ENCODE assay signal across 23 mouse cellular contexts in the genomic region with DNA sequence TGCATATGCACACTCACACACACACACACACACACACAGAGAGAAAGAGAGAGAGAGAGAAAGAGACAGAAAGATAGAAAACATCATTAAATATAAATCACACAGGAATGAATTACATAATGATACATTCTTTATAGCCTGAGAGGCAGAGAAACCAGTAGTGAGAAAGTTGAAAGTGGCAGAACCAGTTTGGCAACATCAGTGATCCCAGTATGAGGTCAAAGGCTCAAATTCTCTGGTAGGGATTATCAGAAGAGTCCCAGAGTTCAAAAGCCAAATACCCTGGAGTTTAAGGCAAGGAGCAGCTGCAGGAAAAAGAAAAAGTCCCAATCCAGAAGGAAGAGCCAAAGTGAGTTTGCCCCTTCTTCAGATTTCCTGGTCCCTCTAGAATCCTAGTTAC. TPM values are rescaled to one million over a fixed set of nuclear protein-coding genes. Genes with fewer than 3 reads are reported as not detected.
DNase-seq lines count a peak whose midpoint lies in the region; ATAC-seq and TF ChIP-seq lines count a peak whose summit lies in the region.
"Had no signal": no experiment of that assay in that cellular context is flagged by ENCODE, and none has a peak within 500 bp of the region (broad histone marks: within the 10 kb centered on the region; RNA-seq: fewer than 3 reads in every experiment).

No protein-coding gene starts in this region.

- no peaks in the 10 kb centered on the region; the same call in 1 of the 2 replicates for H3K9me3 ChIP-seq in embryonic facial prominence, embryonic 14.5 days (ENCODE audit: control insufficient read depth, low read length)
- no peaks in the 10 kb centered on the region for H3K9me3 ChIP-seq in embryonic facial prominence, embryonic 10.5 days
- H3K9me3 ChIP-seq in lung, embryonic 14.5 days (ENCODE audit: low read depth, low read length) = no peaks in the 10 kb centered on the region
- H3K9me3 ChIP-seq: forebrain, embryonic 15.5 days; heart, embryonic 12.5 days; limb, embryonic 13.5 days; megakaryocyte, embryonic 14.5 days had no signal

- TF ChIP-seq CTCF in lung, embryonic 14.5 days (IDR thresholded peaks at IDR 0.05; ENCODE audit: low read depth) = no peak
- TF ChIP-seq CTCF in lung, adult 2 months (IDR thresholded peaks at IDR 0.05; ENCODE audit: insufficient read depth, low read length) = no peak

- no peaks in the 10 kb centered on the region for H3K4me1 ChIP-seq in embryonic facial prominence, embryonic 14.5 days (ENCODE audit: control insufficient read depth, insufficient read depth, low read length)
- H3K4me1 ChIP-seq in embryonic facial prominence, embryonic 10.5 days = no peaks in the 10 kb centered on the region
- H3K4me1 ChIP-seq in lung, embryonic 14.5 days (ENCODE audit: insufficient read depth) = no peaks in the 10 kb centered on the region
- H3K4me1 ChIP-seq in lung, adult 2 months (ENCODE audit: control insufficient read depth, insufficient read depth, low read length) = no peaks in the 10 kb centered on the region
- H3K4me1 ChIP-seq: forebrain, embryonic 15.5 days; limb, embryonic 13.5 days had no signal

- H3K27ac ChIP-seq in embryonic facial prominence, embryonic 14.5 days (replicated peaks; ENCODE audit: low read depth, low read length) = no peak overlapping the region
- no peak overlapping the region for H3K27ac ChIP-seq in embryonic facial prominence, embryonic 10.5 days (replicated peaks)
- H3K27ac ChIP-seq in lung, embryonic 14.5 days (ENCODE audit: low read depth) = no peak overlapping the region
- H3K27ac ChIP-seq: forebrain, embryonic 15.5 days; limb, embryonic 13.5 days had no signal

- peaks cover 65% of the 10 kb centered on the region for H3K36me3 ChIP-seq in embryonic facial prominence, embryonic 14.5 days (ENCODE audit: control insufficient read depth, insufficient read depth, low read length)
- H3K36me3 ChIP-seq in embryonic facial prominence, embryonic 10.5 days (replicated peaks) = peaks cover 90% of the 10 kb centered on the region
- peaks cover 45% of the 10 kb centered on the region for H3K36me3 ChIP-seq in lung, embryonic 14.5 days (ENCODE audit: insufficient read depth)

- peak; percentile 7 for DNase-seq in embryonic facial prominence, embryonic 14.5 days (ENCODE audit: low spot score)
- DNase-seq in embryonic facial prominence, embryonic 10.5 days (ENCODE audit: low spot score) = no peak
- peak; percentile 3 for DNase-seq in lung, embryonic 14.5 days
- DNase-seq in lung, adult 2 months = no peak
- peak; percentile 61 for DNase-seq in gonadal fat pad, adult 2 months (ENCODE audit: low read depth)
- peak; percentile 72 for DNase-seq in lung, postnatal 36 days
- DNase-seq in embryo, embryonic 9.5 days (ENCODE audit: extremely low spot score) = no peak
- DNase-seq in gastrocnemius, postnatal 4 days (ENCODE audit: low spot score in 2 of 2) = no peak
- DNase-seq: adrenal gland, adult 2 months; cerebellum, adult 11 months; cerebellum, postnatal 25 days; thymus, adult 2 months had no signal

- no peak for TF ChIP-seq POLR2A in lung, adult 2 months (IDR thresholded peaks at IDR 0.05; ENCODE audit: borderline replicate concordance, extremely low read depth, low read depth, low read length)

- no peak overlapping the region for H3K9ac ChIP-seq in embryonic facial prominence, embryonic 14.5 days (ENCODE audit: low read depth, low read length)
- no peak overlapping the region for H3K9ac ChIP-seq in lung, embryonic 14.5 days
- H3K9ac ChIP-seq: forebrain, embryonic 15.5 days; heart, embryonic 12.5 days; limb, embryonic 13.5 days had no signal

- no peaks in the 10 kb centered on the region for H3K27me3 ChIP-seq in embryonic facial prominence, embryonic 14.5 days (replicated peaks; ENCODE audit: control insufficient read depth, insufficient read depth, low read length)
- no peaks in the 10 kb centered on the region for H3K27me3 ChIP-seq in embryonic facial prominence, embryonic 10.5 days (replicated peaks; ENCODE audit: low read depth, poor library complexity, severe bottlenecking)
- no peaks in the 10 kb centered on the region for H3K27me3 ChIP-seq in lung, embryonic 14.5 days (ENCODE audit: insufficient read depth, low read length)
- H3K27me3 ChIP-seq: forebrain, embryonic 15.5 days; heart, embryonic 12.5 days; limb, embryonic 13.5 days; megakaryocyte, embryonic 14.5 days had no signal

- no peak overlapping the region for H3K4me2 ChIP-seq in embryonic facial prominence, embryonic 14.5 days (ENCODE audit: low read depth, low read length)
- no peak overlapping the region for H3K4me2 ChIP-seq in lung, embryonic 14.5 days
- H3K4me2 ChIP-seq: forebrain, embryonic 15.5 days; heart, embryonic 12.5 days; limb, embryonic 13.5 days had no signal

- ATAC-seq in embryonic facial prominence, embryonic 14.5 days (ENCODE audit: low read depth) = no peak
- ATAC-seq in lung, embryonic 14.5 days (ENCODE audit: insufficient read depth) = no peak
- ATAC-seq: CD4-positive, CD25-positive, alpha-beta regulatory T cell, adult 4 months; forebrain, embryonic 15.5 days; inflammation-experienced regulatory T-cells, adult 6 months; midbrain, embryonic 16.5 days had no signal

- H3K4me3 ChIP-seq in embryonic facial prominence, embryonic 14.5 days (ENCODE audit: low read depth, low read length) = no peak overlapping the region
- no peak overlapping the region for H3K4me3 ChIP-seq in embryonic facial prominence, embryonic 10.5 days
- H3K4me3 ChIP-seq in lung, embryonic 14.5 days (ENCODE audit: low read depth, low read length) = no peak overlapping the region
- H3K4me3 ChIP-seq in lung, adult 2 months (replicated peaks; ENCODE audit: extremely low read depth, low read depth, low read length) = no peak overlapping the region
- H3K4me3 ChIP-seq: erythroblast, embryonic 14.5 days; forebrain, embryonic 15.5 days; heart, embryonic 12.5 days; limb, embryonic 13.5 days; megakaryocyte, embryonic 14.5 days had no signal

RNA-seq across cellular contexts. Expression of a gene that starts 10.4 kb away (rescaled TPM):
- 19.3 and 20.3 TPM in 2 replicates for polyA plus RNA-seq in embryonic facial prominence, embryonic 14.5 days (2014; fragmentation: Nextera tagmentation; extraction: Ambion mirVana)
- polyA plus RNA-seq in embryonic facial prominence, embryonic 10.5 days (2016; fragmentation: Nextera tagmentation; extraction: Ambion mirVana) = 22.8 and 23.0 TPM in 2 replicates
- 19.3 and 20.8 TPM in 2 replicates for polyA plus RNA-seq in lung, embryonic 14.5 days (2014; fragmentation: Nextera tagmentation; extraction: Ambion mirVana)
- polyA plus RNA-seq in lung, adult 2 months (2012; rRNA removed) = 4.1 and 7.6 TPM in 2 replicates
- 5.9 and 6.6 TPM in 2 replicates for polyA plus RNA-seq in gonadal fat pad, adult 2 months (2012; rRNA removed)
- total RNA-seq in gastrocnemius, postnatal 4 days (2021) = 10 to 100 TPM; 10.3 to 13.4 TPM

RNA-seq across cellular contexts. Expression of a gene that starts 35.8 kb away (rescaled TPM):
- polyA plus RNA-seq in embryonic facial prominence, embryonic 14.5 days (2014; fragmentation: Nextera tagmentation; extraction: Ambion mirVana) = 0.52 and 1.3 TPM in 2 replicates
- polyA plus RNA-seq in embryonic facial prominence, embryonic 10.5 days (2016; fragmentation: Nextera tagmentation; extraction: Ambion mirVana) = 0.04 and 0.07 TPM in 2 replicates
- 0.09 and 0.32 TPM in 2 replicates for polyA plus RNA-seq in lung, embryonic 14.5 days (2014; fragmentation: Nextera tagmentation; extraction: Ambion mirVana)
- polyA plus RNA-seq in lung, adult 2 months (2012; rRNA removed) = 1.7 and 2.8 TPM in 2 replicates
- 0.41 and 1.1 TPM in 2 replicates for polyA plus RNA-seq in gonadal fat pad, adult 2 months (2012; rRNA removed)
- not detected for total RNA-seq in gastrocnemius, postnatal 4 days (2021)
- total RNA-seq: granulocyte monocyte progenitor cell, adult 5-6 weeks; heart, postnatal 25 days; MEL had no signal
- polyA plus RNA-seq: erythroblast, embryonic 14.5 days; heart, embryonic 12.5 days; limb, embryonic 13.5 days had no signal

Comparison
In these comparisons a context has a peak if more than half of its experiments do, and no peak if none do; other contexts are left out.
1. DNase-seq: peak in embryonic facial prominence, embryonic 14.5 days (single experiment), lung, embryonic 14.5 days (single experiment), gonadal fat pad, adult 2 months (single experiment) and lung, postnatal 36 days (single experiment); none in embryonic facial prominence, embryonic 10.5 days (single experiment), lung, adult 2 months (single experiment), embryo, embryonic 9.5 days (single experiment) and gastrocnemius, postnatal 4 days (0 of 2).